Mouse (Mus musculus): ENCODE measurements around the gene Cryzl1. TPM values are rescaled to one million over a fixed set of nuclear protein-coding genes. Genes with fewer than 3 reads are reported as not detected.

Cryzl1 gene
- polyA plus RNA-seq (2015; fragmentation: Nextera tagmentation; extraction: Ambion mirVana): 51.8 and 58.3 TPM in 2 replicates

GRCm38 (mm10) chr16:91728123-91729065 is at the start of gene Cryzl1:
Gene Cryzl1, minus strand, starts transcription at chr16:91728975.
- H3K9ac ChIP-seq (ENCODE audit: low read length): peak within 1 kb of the TSS; percentile 95
- H3K4me2 ChIP-seq (ENCODE audit: low read depth, low read length): peak within 1 kb of the TSS; percentile 91
- peak; percentile 93 for ATAC-seq (replicated peaks; ENCODE audit: extremely low read depth, insufficient read depth, low FRiP score)
- no peaks in the 10 kb centered on the region for H3K27me3 ChIP-seq (ENCODE audit: control insufficient read depth, insufficient read depth, low read length)
- peak within 1 kb of the TSS; percentile 86 for H3K4me3 ChIP-seq (ENCODE audit: low read length)
- peaks cover 21% of the 10 kb centered on the region for H3K4me1 ChIP-seq (ENCODE audit: control insufficient read depth, insufficient read depth, low read length)
- under 1% methylated on average over 46 of the region's 46 CpGs for WGBS
- no peaks in the 10 kb centered on the region for H3K9me3 ChIP-seq (replicated peaks; ENCODE audit: control insufficient read depth, low read length)
- peak within 1 kb of the TSS; percentile 96 for H3K27ac ChIP-seq (ENCODE audit: low read length)
- H3K36me3 ChIP-seq (ENCODE audit: control insufficient read depth, insufficient read depth): peaks cover 7% of the 10 kb centered on the region

DNA sequence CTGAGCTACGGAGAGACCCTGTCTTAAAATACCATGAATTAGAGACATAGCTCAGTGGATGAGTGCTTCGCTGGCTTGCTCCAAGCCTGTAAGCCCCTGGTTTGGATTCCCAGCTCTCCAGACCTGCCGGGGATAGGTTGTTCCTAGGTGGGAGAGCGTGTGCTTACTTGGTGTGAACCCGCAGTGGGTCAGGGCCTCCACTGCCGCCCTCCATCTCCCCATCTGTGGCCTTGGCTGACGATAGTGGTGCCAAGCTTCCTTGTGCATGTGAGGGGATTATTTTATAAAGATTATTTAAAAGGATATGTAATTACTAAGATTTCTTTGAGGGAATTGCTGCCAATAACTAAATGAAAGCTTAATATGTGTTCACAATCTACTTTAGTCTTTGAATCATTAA is 43.8 kb upstream of the Cryzl1 start:
- Histone ChIP-seq H3K36me3 (ENCODE audit: control insufficient read depth, insufficient read depth) (no peaks in the 10 kb centered on the region), H3K9ac (ENCODE audit: low read length) (no peak overlapping the region), H3K4me2 (ENCODE audit: low read depth, low read length) (no peak overlapping the region), H3K9me3 (replicated peaks; ENCODE audit: control insufficient read depth, low read length) (no peaks in the 10 kb centered on the region), H3K27ac (ENCODE audit: low read length) (no peak overlapping the region), H3K4me3 (ENCODE audit: low read length) (no peak overlapping the region), H3K4me1 (ENCODE audit: control insufficient read depth, insufficient read depth, low read length) (peaks cover 24% of the 10 kb centered on the region), H3K27me3 (ENCODE audit: control insufficient read depth, insufficient read depth, low read length) (no peaks in the 10 kb centered on the region)
- 87% methylated on average over 7 of the region's 7 CpGs for WGBS
- ATAC-seq (replicated peaks; ENCODE audit: extremely low read depth, insufficient read depth, low FRiP score): no peak

- no peak overlapping the region for H3K9ac ChIP-seq (ENCODE audit: low read length)
- no peak overlapping the region for H3K4me2 ChIP-seq (ENCODE audit: low read depth, low read length)
- WGBS: 66% methylated on average over 6 of the region's 6 CpGs
- no peaks in the 10 kb centered on the region for H3K27me3 ChIP-seq (ENCODE audit: control insufficient read depth, insufficient read depth, low read length)
- ATAC-seq (replicated peaks; ENCODE audit: extremely low read depth, insufficient read depth, low FRiP score): no peak
- H3K4me3 ChIP-seq (ENCODE audit: low read length): no peak overlapping the region
- peaks cover 29% of the 10 kb centered on the region for H3K4me1 ChIP-seq (ENCODE audit: control insufficient read depth, insufficient read depth, low read length)
- H3K36me3 ChIP-seq (ENCODE audit: control insufficient read depth, insufficient read depth): no peaks in the 10 kb centered on the region
- H3K27ac ChIP-seq (ENCODE audit: low read length): peak overlapping the region; percentile 44
- no peaks in the 10 kb centered on the region for H3K9me3 ChIP-seq (replicated peaks; ENCODE audit: control insufficient read depth, low read length)
These were observed 42.6 kb upstream of the Cryzl1 start for GRCm38 (mm10) chr16:91771334-91771733.

GRCm38 (mm10) chr16:91770662-91771061 is 41.9 kb upstream of the Cryzl1 start:
- Histone ChIP-seq H3K4me3 (ENCODE audit: low read length) (no peak overlapping the region), H3K36me3 (ENCODE audit: control insufficient read depth, insufficient read depth) (no peaks in the 10 kb centered on the region), H3K4me2 (ENCODE audit: low read depth, low read length) (no peak overlapping the region), H3K4me1 (ENCODE audit: control insufficient read depth, insufficient read depth, low read length) (peaks cover 29% of the 10 kb centered on the region), H3K27me3 (ENCODE audit: control insufficient read depth, insufficient read depth, low read length) (no peaks in the 10 kb centered on the region), H3K9me3 (replicated peaks; ENCODE audit: control insufficient read depth, low read length) (no peaks in the 10 kb centered on the region), H3K27ac (ENCODE audit: low read length) (no peak overlapping the region), H3K9ac (ENCODE audit: low read length) (no peak overlapping the region)
- ATAC-seq (replicated peaks; ENCODE audit: extremely low read depth, insufficient read depth, low FRiP score): no peak
- 60% methylated on average over 5 of the region's 5 CpGs for WGBS

DNA sequence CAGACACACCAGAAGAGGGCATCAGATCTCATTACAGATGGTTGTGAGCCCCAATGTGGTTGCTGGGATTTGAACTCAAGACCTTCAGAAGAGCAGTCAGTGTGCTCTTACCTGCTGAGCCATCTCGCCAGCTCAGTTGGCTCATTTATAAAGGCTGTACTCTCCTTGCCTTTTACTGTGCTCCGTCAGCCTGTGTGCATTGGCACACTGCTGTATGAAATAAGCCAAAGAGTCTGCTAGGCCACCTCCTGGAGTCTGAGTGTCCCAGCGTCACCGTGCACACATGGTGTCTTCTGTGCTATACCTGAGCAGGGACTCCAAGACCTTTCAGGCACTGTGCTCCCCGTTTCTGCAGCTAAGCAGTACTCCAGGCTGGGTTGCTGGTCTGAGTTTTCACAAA is 41.1 kb upstream of the Cryzl1 start:
- WGBS: 78% methylated on average over 5 of the region's 5 CpGs
- H3K9me3 ChIP-seq (replicated peaks; ENCODE audit: control insufficient read depth, low read length): no peaks in the 10 kb centered on the region
- H3K9ac ChIP-seq (ENCODE audit: low read length): no peak overlapping the region
- H3K36me3 ChIP-seq (ENCODE audit: control insufficient read depth, insufficient read depth): no peaks in the 10 kb centered on the region
- H3K4me2 ChIP-seq (ENCODE audit: low read depth, low read length): no peak overlapping the region
- H3K4me3 ChIP-seq (ENCODE audit: low read length): no peak overlapping the region
- no peaks in the 10 kb centered on the region for H3K27me3 ChIP-seq (ENCODE audit: control insufficient read depth, insufficient read depth, low read length)
- no peak overlapping the region for H3K27ac ChIP-seq (ENCODE audit: low read length)
- peaks cover 29% of the 10 kb centered on the region for H3K4me1 ChIP-seq (ENCODE audit: control insufficient read depth, insufficient read depth, low read length)
- ATAC-seq (replicated peaks; ENCODE audit: extremely low read depth, insufficient read depth, low FRiP score): no peak

- Histone ChIP-seq H3K36me3 (ENCODE audit: control insufficient read depth, insufficient read depth) (no peaks in the 10 kb centered on the region), H3K27ac (ENCODE audit: low read length) (no peak overlapping the region), H3K9me3 (replicated peaks; ENCODE audit: control insufficient read depth, low read length) (no peaks in the 10 kb centered on the region), H3K4me3 (ENCODE audit: low read length) (no peak overlapping the region), H3K4me2 (ENCODE audit: low read depth, low read length) (no peak overlapping the region), H3K9ac (ENCODE audit: low read length) (no peak overlapping the region), H3K27me3 (ENCODE audit: control insufficient read depth, insufficient read depth, low read length) (no peaks in the 10 kb centered on the region), H3K4me1 (ENCODE audit: control insufficient read depth, insufficient read depth, low read length) (peaks cover 32% of the 10 kb centered on the region)
- 93% methylated on average over 6 of the region's 6 CpGs for WGBS
- no peak for ATAC-seq (replicated peaks; ENCODE audit: extremely low read depth, insufficient read depth, low FRiP score)
These were observed 39.8 kb upstream of the Cryzl1 start for GRCm38 (mm10) chr16:91768586-91768985.

- Histone ChIP-seq H3K27ac (ENCODE audit: low read length) (no peak overlapping the region), H3K27me3 (ENCODE audit: control insufficient read depth, insufficient read depth, low read length) (no peaks in the 10 kb centered on the region), H3K36me3 (ENCODE audit: control insufficient read depth, insufficient read depth) (no peaks in the 10 kb centered on the region), H3K4me3 (ENCODE audit: low read length) (no peak overlapping the region), H3K4me2 (ENCODE audit: low read depth, low read length) (no peak overlapping the region), H3K9me3 (replicated peaks; ENCODE audit: control insufficient read depth, low read length) (no peaks in the 10 kb centered on the region), H3K9ac (ENCODE audit: low read length) (no peak overlapping the region), H3K4me1 (ENCODE audit: control insufficient read depth, insufficient read depth, low read length) (peaks cover 36% of the 10 kb centered on the region)
- ATAC-seq (replicated peaks; ENCODE audit: extremely low read depth, insufficient read depth, low FRiP score): no peak
- WGBS: 71% methylated on average over 11 of the region's 11 CpGs
These were observed 38.5 kb upstream of the Cryzl1 start for GRCm38 (mm10) chr16:91767165-91767701.

DNA sequence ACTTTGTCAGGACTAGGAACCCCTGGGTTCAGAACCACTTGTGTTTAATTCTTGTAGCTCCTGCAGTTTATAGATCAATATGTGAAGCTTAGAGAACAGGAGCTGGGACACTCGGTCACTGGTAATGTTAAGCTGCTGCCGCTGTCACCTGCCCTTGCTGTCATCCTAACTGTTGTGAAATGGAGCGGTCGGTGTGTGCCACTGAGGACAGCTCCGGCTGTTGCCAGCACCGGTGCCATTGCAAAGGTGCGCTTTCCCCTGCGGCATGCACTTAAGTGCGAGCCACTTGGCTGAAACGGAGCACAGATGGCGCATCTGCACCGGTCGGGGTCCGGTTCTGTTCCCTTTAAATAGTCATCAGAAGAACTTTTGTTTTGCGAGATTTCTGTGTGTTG is 37.0 kb upstream of the Cryzl1 start:
- H3K27ac ChIP-seq (ENCODE audit: low read length): no peak overlapping the region
- no peaks in the 10 kb centered on the region for H3K36me3 ChIP-seq (ENCODE audit: control insufficient read depth, insufficient read depth)
- no peak for ATAC-seq (replicated peaks; ENCODE audit: extremely low read depth, insufficient read depth, low FRiP score)
- H3K27me3 ChIP-seq (ENCODE audit: control insufficient read depth, insufficient read depth, low read length): no peaks in the 10 kb centered on the region
- peaks cover 36% of the 10 kb centered on the region for H3K4me1 ChIP-seq (ENCODE audit: control insufficient read depth, insufficient read depth, low read length)
- H3K4me2 ChIP-seq (ENCODE audit: low read depth, low read length): no peak overlapping the region
- H3K9ac ChIP-seq (ENCODE audit: low read length): no peak overlapping the region
- no peaks in the 10 kb centered on the region for H3K9me3 ChIP-seq (replicated peaks; ENCODE audit: control insufficient read depth, low read length)
- H3K4me3 ChIP-seq (ENCODE audit: low read length): no peak overlapping the region
- WGBS: 87% methylated on average over 15 of the region's 15 CpGs

DNA sequence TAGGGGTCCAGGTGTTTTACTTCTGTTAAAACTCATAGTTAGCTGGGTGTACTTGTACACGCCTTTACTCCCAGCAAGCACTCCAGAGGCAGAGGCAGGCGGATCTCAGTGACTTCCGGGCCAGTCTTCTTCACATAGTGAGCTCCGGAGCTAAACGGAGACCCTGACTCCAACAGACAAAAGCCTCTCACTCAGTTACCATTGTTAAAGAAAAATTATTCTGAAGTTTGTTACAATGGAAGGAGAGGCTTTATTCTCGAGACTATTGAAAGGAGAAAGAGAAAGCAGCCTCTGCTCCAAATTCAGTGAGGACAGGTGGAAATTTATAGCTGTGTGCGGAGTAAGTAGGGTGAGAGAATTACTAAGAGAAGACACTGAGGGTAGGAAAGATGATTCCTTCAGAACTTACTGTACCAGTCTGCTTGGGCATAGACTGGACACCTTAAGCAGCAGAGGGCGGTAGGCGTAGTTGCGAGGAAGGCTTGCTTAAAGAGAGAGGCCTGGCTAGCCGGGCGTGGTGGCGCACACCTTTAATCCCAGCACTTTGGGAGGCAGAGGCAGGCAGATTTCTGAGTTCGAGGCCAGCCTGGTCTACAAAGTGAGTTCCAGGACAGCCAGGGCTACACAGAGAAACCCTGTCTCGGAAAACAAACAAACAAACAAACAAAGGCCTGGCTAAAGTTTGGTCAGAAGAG is 36.5 kb upstream of the Cryzl1 start:
- Histone ChIP-seq H3K9me3 (replicated peaks; ENCODE audit: control insufficient read depth, low read length) (no peaks in the 10 kb centered on the region), H3K4me3 (ENCODE audit: low read length) (no peak overlapping the region), H3K27ac (ENCODE audit: low read length) (no peak overlapping the region), H3K4me1 (ENCODE audit: control insufficient read depth, insufficient read depth, low read length) (peaks cover 30% of the 10 kb centered on the region), H3K4me2 (ENCODE audit: low read depth, low read length) (no peak overlapping the region), H3K9ac (ENCODE audit: low read length) (no peak overlapping the region), H3K27me3 (ENCODE audit: control insufficient read depth, insufficient read depth, low read length) (no peaks in the 10 kb centered on the region), H3K36me3 (ENCODE audit: control insufficient read depth, insufficient read depth) (no peaks in the 10 kb centered on the region)
- WGBS: 93% methylated on average over 15 of the region's 15 CpGs
- no peak for ATAC-seq (replicated peaks; ENCODE audit: extremely low read depth, insufficient read depth, low FRiP score)
